Mouse (Mus musculus) right cerebral cortex, postnatal 25 days (tissue): Measurements from ENCODE around the gene D630045J12Rik.

ENCODE experiments used
- DNase-seq: peaks from one replicate; pipeline ENCODE4 v3.0.0; 2022

The D630045J12Rik gene

GRCm38 (mm10) chr6:38242295-38242830 is 11.4 kb downstream of the D630045J12Rik start:
- DNase-seq, result no peak

- DNase-seq, result no peak
Observed at GRCm38 (mm10) chr6:38241508-38241907, 12.3 kb downstream of the D630045J12Rik start.

DNA sequence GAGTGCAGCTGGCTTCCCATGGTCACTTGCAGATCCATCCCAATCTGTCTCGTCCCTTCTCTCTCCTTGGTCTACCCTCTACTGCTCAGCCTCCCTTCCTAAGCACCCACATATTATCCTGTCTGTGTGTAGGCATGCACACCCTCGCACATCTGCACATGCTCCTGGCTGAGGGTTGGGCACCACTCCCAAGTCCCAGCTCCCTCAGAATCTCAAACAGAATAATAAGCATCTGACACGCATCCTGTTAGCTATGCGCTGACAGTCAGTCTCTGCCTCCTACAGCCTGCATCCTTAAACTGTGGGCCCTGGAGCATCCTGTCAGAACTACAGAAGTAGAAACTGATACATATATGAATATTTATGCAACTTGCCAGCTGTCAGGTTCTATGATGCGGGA is 13.2 kb downstream of the D630045J12Rik start:
- DNase-seq, result peak; percentile 52

DNA sequence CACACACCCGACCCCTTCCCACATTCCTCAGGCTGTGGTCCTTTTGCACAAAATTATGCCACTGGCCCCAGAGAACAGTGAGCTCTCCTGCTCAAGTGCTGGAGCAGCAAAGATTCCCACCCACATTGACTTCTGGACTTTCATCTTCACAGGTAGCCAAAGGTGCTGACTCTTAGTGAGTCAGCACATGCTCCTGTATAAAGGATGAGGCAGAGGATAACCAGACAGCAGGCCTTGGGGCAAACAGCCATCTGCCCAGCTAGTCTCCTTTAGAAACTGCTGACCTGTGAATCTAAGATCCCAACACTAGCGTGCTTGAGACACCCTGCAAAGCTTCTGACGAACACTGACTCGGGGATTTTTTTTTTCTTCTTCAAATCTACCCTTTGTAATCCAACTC is 15.4 kb downstream of the D630045J12Rik start:
- DNase-seq, result no peak

- no peak for DNase-seq
Observed at GRCm38 (mm10) chr6:38235991-38236658, 17.7 kb downstream of the D630045J12Rik start.

DNA sequence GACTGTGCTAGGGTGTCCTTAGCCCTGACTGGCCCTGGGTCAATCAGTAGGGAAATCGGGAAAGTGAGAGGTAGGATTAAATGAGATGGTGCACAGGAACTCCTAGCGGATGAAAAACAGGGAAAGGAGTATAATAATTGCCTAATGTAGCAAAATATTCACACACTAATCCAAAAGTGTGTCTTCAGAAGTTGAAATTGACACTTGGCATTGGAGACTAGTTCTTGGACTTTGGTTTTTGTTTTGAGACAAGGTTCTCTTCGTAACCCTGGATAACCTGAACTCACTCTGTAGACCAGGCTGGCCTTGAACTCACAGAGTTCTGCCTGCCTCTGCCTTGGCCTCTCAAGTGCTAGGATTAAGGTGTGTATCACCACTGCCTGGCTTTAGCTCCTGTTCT is 20.0 kb downstream of the D630045J12Rik start:
- DNase-seq, result no peak

DNA sequence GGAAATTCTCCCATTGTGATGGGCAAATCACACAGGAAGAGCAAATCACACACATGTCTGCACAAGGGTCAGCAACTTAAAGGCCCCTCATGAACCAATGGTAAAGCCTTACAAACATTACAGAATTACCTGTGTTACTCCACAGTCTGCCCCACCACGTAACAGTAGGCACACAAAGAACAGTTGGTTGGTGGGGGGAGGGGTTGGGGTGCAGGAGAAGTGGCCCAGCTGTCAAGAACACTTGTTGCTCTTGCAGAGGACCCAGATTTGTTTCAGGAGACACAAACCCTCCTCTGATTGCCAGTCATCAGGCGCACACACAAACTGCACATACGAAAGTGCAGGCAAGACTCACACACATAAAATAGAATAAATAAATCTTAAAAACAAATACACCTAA is 20.9 kb downstream of the D630045J12Rik start:
- DNase-seq, result no peak

DNA sequence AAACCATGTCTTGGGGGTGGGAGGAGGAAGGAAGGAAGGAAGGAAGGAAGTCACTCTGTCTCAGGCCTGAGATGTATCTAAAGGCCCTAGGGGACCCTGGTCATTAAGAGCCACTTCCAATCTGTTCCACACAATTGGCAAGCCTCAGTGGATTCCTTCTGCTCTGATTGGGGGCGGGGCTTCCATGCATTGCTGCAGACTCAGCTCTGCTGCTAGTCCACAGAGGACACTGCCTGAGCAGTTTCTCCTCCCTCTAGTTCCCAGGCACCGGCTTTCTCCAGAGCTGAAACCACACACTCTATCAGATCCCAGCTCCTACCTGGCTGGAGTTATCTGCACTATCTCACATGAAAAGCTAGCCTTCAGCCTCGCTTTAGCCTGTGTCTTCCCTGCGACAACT is 21.8 kb downstream of the D630045J12Rik start:
- DNase-seq, result no peak

GRCm38 (mm10) chr6:38224079-38224478 is 29.7 kb downstream of the D630045J12Rik start:
- DNase-seq, result no peak

DNA sequence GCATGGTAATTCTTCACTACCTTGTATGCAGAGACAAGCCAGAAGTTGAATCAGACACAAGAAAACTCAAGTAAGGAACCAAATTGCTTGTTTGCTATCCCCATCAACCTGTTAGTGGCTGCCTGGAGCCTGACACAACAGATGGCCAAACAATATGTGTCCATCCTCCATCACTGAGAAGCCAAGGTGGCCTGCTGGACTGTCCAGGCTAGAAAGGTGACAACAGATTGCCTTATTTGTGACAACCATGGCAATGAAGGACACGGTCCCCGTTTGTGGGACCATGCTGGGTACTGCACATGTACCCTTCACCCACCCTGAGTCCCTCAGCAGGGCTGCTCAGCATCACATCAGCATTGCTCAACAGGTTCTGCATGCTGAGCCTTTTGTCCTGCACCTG is 34.5 kb downstream of the D630045J12Rik start:
- DNase-seq, result no peak

DNA sequence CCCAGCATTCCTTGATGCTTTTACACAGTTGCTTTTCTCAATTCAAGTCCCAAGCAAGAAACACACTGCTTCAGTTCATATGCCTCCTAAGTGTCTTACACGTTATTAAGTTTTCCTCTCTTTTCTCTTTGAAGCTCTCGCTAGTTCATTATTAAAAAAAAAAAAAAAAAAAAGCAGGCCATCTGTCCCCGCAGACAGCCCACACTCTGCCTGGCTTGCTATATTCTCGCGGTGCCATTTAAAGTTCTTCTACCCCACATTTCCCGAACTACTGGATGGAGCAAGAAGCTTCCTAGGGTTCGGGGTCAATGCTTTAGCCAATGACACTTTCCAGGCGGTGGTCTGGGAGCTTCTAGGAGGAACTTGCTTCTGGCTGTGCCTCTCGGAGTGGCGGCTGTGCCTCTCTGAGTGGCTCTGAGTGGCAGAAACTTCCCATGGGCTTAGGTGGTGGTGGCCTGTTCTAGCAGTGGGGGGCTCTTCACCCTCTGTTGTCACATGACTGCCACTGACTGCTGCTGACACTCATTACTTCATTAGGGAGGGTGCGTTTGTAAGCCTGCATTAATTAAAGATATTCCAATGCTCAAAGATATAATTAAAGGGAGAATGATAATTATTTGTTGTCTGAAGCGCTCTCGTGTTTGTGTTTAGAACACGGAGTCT is 38.2 kb downstream of the D630045J12Rik start:
- DNase-seq, result no peak

DNA sequence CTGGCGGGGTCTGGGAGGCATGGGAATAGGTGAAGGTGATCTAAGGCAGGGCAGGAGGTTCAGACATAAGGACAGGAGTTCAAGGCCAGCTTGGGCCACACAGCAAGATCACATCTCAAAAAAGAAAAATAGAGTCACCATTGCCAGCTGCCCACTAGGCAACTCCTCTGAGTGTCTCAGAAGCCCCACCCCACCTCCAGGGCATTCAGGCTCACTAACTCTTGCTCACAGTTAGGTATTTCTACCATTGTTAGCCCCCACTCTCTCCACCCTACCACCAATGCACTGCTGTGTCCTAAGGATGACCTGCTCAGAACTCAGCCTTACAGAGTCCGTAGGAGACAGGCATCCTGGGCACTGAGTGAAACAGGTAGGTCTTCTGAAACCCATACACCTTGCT is 46.2 kb downstream of the D630045J12Rik start:
- no peak for DNase-seq

GRCm38 (mm10) chr6:38206941-38207531 is 46.8 kb downstream of the D630045J12Rik start:
- no peak for DNase-seq

- no peak for DNase-seq
Observed at GRCm38 (mm10) chr6:38205375-38205774, 48.4 kb downstream of the D630045J12Rik start.

- DNase-seq, result no peak
Observed at GRCm38 (mm10) chr6:38203820-38204219, 50.0 kb downstream of the D630045J12Rik start.

GRCm38 (mm10) chr6:38202816-38203215 is 51.0 kb downstream of the D630045J12Rik start:
- DNase-seq, result no peak

DNA sequence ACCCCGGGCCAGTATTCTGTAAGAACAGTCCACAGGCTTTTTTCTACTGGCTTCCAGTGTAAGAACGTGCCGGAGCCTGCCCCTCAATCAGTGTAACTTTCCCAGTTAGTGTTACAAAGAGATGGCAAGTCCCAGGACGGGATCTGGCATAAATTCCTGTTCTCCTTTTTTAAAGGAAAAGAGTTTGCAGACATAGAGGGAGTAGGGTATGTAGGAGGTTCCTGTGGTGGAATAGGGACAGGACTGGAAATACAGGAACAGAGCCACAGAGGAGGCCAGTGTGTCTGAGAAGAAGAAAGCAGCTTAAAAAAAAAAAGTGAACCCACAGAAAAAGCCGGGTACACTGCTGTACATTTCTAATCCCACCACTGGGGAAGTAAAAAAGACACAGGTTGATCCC is 52.3 kb downstream of the D630045J12Rik start:
- DNase-seq, result no peak

- no peak for DNase-seq
Observed at GRCm38 (mm10) chr6:38199599-38199998, 54.2 kb downstream of the D630045J12Rik start.

DNA sequence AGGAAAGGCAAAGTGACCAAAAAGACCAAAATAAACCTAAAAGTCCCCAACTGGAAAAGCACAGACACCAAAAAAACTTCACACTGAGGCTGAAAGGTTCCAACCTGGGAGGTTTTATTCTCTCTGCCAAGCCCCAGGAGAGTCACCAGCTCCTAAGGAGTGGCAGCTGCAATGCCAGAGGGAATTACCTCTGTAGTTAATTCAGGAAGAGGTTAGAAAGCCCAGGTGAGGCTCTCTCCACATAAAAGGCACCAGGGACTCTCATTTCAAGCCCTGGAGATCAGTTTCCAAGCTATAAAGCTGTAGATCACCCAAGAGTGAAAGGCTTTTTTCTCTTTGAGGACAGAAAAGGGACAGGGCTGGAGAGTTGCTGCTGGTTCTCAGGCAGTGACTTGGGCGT is 55.1 kb downstream of the D630045J12Rik start:
- no peak for DNase-seq

DNA sequence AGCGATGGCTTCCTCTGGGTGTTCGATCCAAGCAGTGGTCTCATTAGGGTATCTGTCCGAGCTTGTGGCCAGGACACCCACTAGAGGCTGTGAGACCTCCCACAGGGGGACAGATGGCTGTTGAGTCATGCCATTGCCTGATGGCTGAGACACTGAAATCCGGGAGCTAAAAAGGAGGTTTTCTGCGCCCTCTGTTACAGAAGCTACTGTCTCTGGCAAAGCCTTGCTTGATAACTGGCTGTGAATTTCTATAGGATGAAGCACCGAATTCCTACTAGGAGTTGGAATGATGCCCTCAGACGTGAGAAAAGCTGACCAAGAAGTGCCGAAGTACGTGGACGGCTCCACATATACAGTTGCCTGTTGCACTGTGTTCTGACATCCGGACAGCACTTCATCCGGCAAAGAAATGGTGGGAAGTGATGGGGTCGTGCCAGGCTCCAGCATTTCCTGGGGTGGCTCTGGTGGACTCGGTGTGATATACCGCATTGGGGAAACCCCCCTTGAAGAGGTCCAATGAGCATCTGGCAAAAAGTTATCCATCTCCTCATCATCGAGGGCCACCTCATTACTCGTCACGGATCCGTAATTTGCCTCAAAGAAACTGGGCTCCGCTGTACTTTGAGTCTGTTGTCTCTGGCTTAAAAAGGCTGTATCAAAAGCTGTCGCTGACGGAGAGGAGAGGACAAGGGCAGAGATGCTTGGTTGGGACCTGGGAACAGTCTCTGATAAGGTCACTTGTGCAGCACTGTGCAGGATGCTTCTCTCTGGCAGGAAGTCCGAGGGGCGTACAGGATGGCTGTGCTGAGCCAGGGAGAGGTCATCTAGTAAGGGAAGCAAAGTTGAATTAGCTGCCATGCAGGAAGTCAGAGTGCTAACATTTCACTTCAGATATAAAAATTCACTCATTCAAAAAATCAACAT is 57.3 kb downstream of the D630045J12Rik start:
- peak; percentile 59 for DNase-seq

GRCm38 (mm10) chr6:38195306-38195705 is 58.5 kb downstream of the D630045J12Rik start:
- DNase-seq, result no peak

GRCm38 (mm10) chr6:38194046-38194445 is 59.8 kb downstream of the D630045J12Rik start:
- DNase-seq, result no peak

- no peak for DNase-seq
Observed at GRCm38 (mm10) chr6:38192952-38193351, 60.9 kb downstream of the D630045J12Rik start.
